Comparison of ENCODE assay signal across 8 mouse cellular contexts in genomic region chr10:81551597-81552102, GRCm38 (mm10). TPM values are rescaled to one million over a fixed set of nuclear protein-coding genes. Genes with fewer than 3 reads are reported as not detected.
DNase-seq lines count a peak whose midpoint lies in the region; ATAC-seq and TF ChIP-seq lines count a peak whose summit lies in the region.

No protein-coding gene starts in this region.

- H3K9ac ChIP-seq in forebrain, embryonic 16.5 days (replicated peaks; ENCODE audit: low read depth, low read length) = no peak overlapping the region
- H3K9ac ChIP-seq in neural tube, embryonic 15.5 days (replicated peaks) = no peak overlapping the region; the same call in 1 of the 2 replicates

- no peak overlapping the region; the same call in 1 of the 2 replicates for H3K4me3 ChIP-seq in G1E (ENCODE audit: low read depth, low read length)
- no peak overlapping the region for H3K4me3 ChIP-seq in forebrain, embryonic 16.5 days (replicated peaks; ENCODE audit: low read length)
- no peak overlapping the region for H3K4me3 ChIP-seq in neural tube, embryonic 15.5 days (replicated peaks)

- no peaks in the 10 kb centered on the region for H3K27me3 ChIP-seq in G1E (ENCODE audit: insufficient read depth, low read length)
- no peaks in the 10 kb centered on the region for H3K27me3 ChIP-seq in forebrain, embryonic 16.5 days (replicated peaks; ENCODE audit: control insufficient read depth, insufficient read depth, low read length)
- H3K27me3 ChIP-seq in neural tube, embryonic 15.5 days (replicated peaks) = no peaks in the 10 kb centered on the region

- H3K36me3 ChIP-seq in G1E (replicated peaks) = no peaks in the 10 kb centered on the region
- no peaks in the 10 kb centered on the region for H3K36me3 ChIP-seq in forebrain, embryonic 16.5 days (ENCODE audit: control insufficient read depth, insufficient read depth)
- H3K36me3 ChIP-seq in neural tube, embryonic 15.5 days = no peaks in the 10 kb centered on the region

- TF ChIP-seq CTCF in G1E (IDR thresholded peaks at IDR 0.05; ENCODE audit: low read depth, low read length) = peak; percentile 81

- intact Hi-C loops in heart, postnatal 25 days (cut with DNase I) = loop anchor here (1.0 to 5.0 kb wide), 2 partner anchors 34 to 47 kb away; no protein-coding TSS in a partner anchor

- no peak overlapping the region for H3K4me2 ChIP-seq in forebrain, embryonic 16.5 days (ENCODE audit: low read length)
- no peak overlapping the region for H3K4me2 ChIP-seq in neural tube, embryonic 15.5 days

- H3K27ac ChIP-seq in forebrain, embryonic 16.5 days (ENCODE audit: low read length) = no peak overlapping the region; the same call in 1 of the 2 replicates
- H3K27ac ChIP-seq in neural tube, embryonic 15.5 days (replicated peaks) = 0 out of 2 replicates have a peak overlapping the region, but pooled peaks have one; percentile 28

- peaks cover 42% of the 10 kb centered on the region for H3K4me1 ChIP-seq in G1E (ENCODE audit: insufficient read depth, low read depth, low read length)
- H3K4me1 ChIP-seq in forebrain, embryonic 16.5 days (replicated peaks; ENCODE audit: control insufficient read depth, insufficient read depth, low read length) = no peaks in the 10 kb centered on the region
- peaks cover 2% of the 10 kb centered on the region; the same call in 1 of the 2 replicates for H3K4me1 ChIP-seq in neural tube, embryonic 15.5 days

- peak; percentile 54; the same call in 1 of the 2 replicates for ATAC-seq in G1E (ENCODE audit: extremely low read depth, insufficient number of reproducible peaks, low FRiP score, poor library complexity, severe bottlenecking)
- peak; percentile 62; the same call in 1 of the 2 replicates for ATAC-seq in cerebellum, adult (ENCODE audit: insufficient number of reproducible peaks, low FRiP score, low TSS enrichment)
- ATAC-seq in forebrain, embryonic 16.5 days = peak; percentile 85
- ATAC-seq in neural tube, embryonic 15.5 days (ENCODE audit: low FRiP score) = peak; percentile 85

- peaks cover 7% of the 10 kb centered on the region; the same call in 1 of the 2 replicates for H3K9me3 ChIP-seq in G1E (replicated peaks)
- H3K9me3 ChIP-seq in forebrain, embryonic 16.5 days (ENCODE audit: control insufficient read depth, low read length) = 0 out of 2 replicates have a peak, but pooled peaks cover 3% of the 10 kb centered on the region
- no peaks in the 10 kb centered on the region for H3K9me3 ChIP-seq in neural tube, embryonic 15.5 days (replicated peaks)

- DNase-seq in G1E (ENCODE audit: low spot score) = peak; percentile 61
- DNase-seq in heart, postnatal 25 days (ENCODE audit: low spot score) = peak; percentile 71
- DNase-seq in layer of hippocampus, adult 18-20 months (ENCODE audit: low spot score in 2 of 2) = peak; percentile 70 to 87
- DNase-seq in lung, adult 18-20 months = peak; percentile 88 to 93
- DNase-seq in testis, postnatal 14 days (ENCODE audit: low spot score) = peak; percentile 85

- 3% methylated on average over 12 of the region's 12 CpGs for WGBS in forebrain, embryonic 16.5 days
- WGBS in neural tube, embryonic 15.5 days = 3% methylated on average over 12 of the region's 12 CpGs

RNA-seq across cellular contexts. Expression of gene Gna11, which starts 6.7 kb away (rescaled TPM):
- total RNA-seq in G1E (2014; fragmentation: Nextera tagmentation) (6.4 and 6.5 TPM in 2 replicates), G1E (2017) (8.4 and 9.7 TPM in 2 replicates)
- polyA plus RNA-seq in G1E (2012) = 13.0 and 14.0 TPM in 2 replicates
- 106 and 112 TPM in 2 replicates for polyA plus RNA-seq in forebrain, embryonic 16.5 days (2015; fragmentation: Nextera tagmentation; extraction: Ambion mirVana)
- total RNA-seq in heart, postnatal 25 days (2021) = 10 to 100 TPM; 49.6 to 54.6 TPM
- total RNA-seq in layer of hippocampus, adult 18-20 months (2021) = 100 to 1,000 TPM; 124 to 126 TPM
- 91.1 and 102 TPM in 2 replicates for polyA plus RNA-seq in neural tube, embryonic 15.5 days (2015; fragmentation: Nextera tagmentation; extraction: Ambion mirVana)

RNA-seq across cellular contexts. Expression of gene Aes, which starts 7.6 kb away (rescaled TPM):
- 396 and 400 TPM in 2 replicates for total RNA-seq in G1E (2014; fragmentation: Nextera tagmentation)
- 182 and 238 TPM in 2 replicates for total RNA-seq in G1E (2017)
- polyA plus RNA-seq in G1E (2012) = 1,535 and 1,925 TPM in 2 replicates
- polyA plus RNA-seq in forebrain, embryonic 16.5 days (2015; fragmentation: Nextera tagmentation; extraction: Ambion mirVana) = 632 and 683 TPM in 2 replicates
- total RNA-seq in heart, postnatal 25 days (2021) = 1,000 to 10,000 TPM; 1,086 to 1,128 TPM
- total RNA-seq in layer of hippocampus, adult 18-20 months (2021) = 100 to 1,000 TPM; 765 to 778 TPM
- polyA plus RNA-seq in neural tube, embryonic 15.5 days (2015; fragmentation: Nextera tagmentation; extraction: Ambion mirVana) = 771 and 825 TPM in 2 replicates

RNA-seq across cellular contexts. Expression of gene Tle2, which starts 22.7 kb away (rescaled TPM):
- total RNA-seq in G1E (2014; fragmentation: Nextera tagmentation) = 0.45 and 1.8 TPM in 2 replicates
- 1.5 and 2.5 TPM in 2 replicates for total RNA-seq in G1E (2017)
- polyA plus RNA-seq in G1E (2012) = 3.3 and 3.6 TPM in 2 replicates
- 27.1 and 32.6 TPM in 2 replicates for polyA plus RNA-seq in forebrain, embryonic 16.5 days (2015; fragmentation: Nextera tagmentation; extraction: Ambion mirVana)
- 1 to 10 TPM; 8.4 to 9.7 TPM for total RNA-seq in heart, postnatal 25 days (2021)
- 10 to 100 TPM; 31.6 to 31.8 TPM for total RNA-seq in layer of hippocampus, adult 18-20 months (2021)
- 41.8 and 49.9 TPM in 2 replicates for polyA plus RNA-seq in neural tube, embryonic 15.5 days (2015; fragmentation: Nextera tagmentation; extraction: Ambion mirVana)

RNA-seq across cellular contexts. Expression of gene Gna15, which starts 27.6 kb away (rescaled TPM):
- total RNA-seq in G1E (2014; fragmentation: Nextera tagmentation) = 20.9 and 22.5 TPM in 2 replicates
- total RNA-seq in G1E (2017) = 20.1 and 21.5 TPM in 2 replicates
- 16.5 TPM in 2 replicates for polyA plus RNA-seq in G1E (2012)
- 0.42 and 0.76 TPM in 2 replicates for polyA plus RNA-seq in forebrain, embryonic 16.5 days (2015; fragmentation: Nextera tagmentation; extraction: Ambion mirVana)
- 1 to 10 TPM in 1 of 2 experiments, under 1 TPM in 1; 0.81 to 1.0 TPM for total RNA-seq in heart, postnatal 25 days (2021)
- 1 to 10 TPM; 3.9 to 4.4 TPM for total RNA-seq in layer of hippocampus, adult 18-20 months (2021)
- 1.7 and 2.6 TPM in 2 replicates for polyA plus RNA-seq in neural tube, embryonic 15.5 days (2015; fragmentation: Nextera tagmentation; extraction: Ambion mirVana)

RNA-seq across cellular contexts. Expression of gene Tle6, which starts 49.2 kb away (rescaled TPM):
- 42.7 and 44.3 TPM in 2 replicates for total RNA-seq in G1E (2014; fragmentation: Nextera tagmentation)
- 17.5 and 21.5 TPM in 2 replicates for total RNA-seq in G1E (2017)
- polyA plus RNA-seq in G1E (2012) = 28.8 and 49.5 TPM in 2 replicates
- 3.5 and 3.7 TPM in 2 replicates for polyA plus RNA-seq in forebrain, embryonic 16.5 days (2015; fragmentation: Nextera tagmentation; extraction: Ambion mirVana)
- 1 to 10 TPM; 6.7 to 7.4 TPM for total RNA-seq in heart, postnatal 25 days (2021)
- 1 to 10 TPM; 2.6 to 4.1 TPM for total RNA-seq in layer of hippocampus, adult 18-20 months (2021)
- polyA plus RNA-seq in neural tube, embryonic 15.5 days (2015; fragmentation: Nextera tagmentation; extraction: Ambion mirVana) = 5.7 and 7.3 TPM in 2 replicates

Comparison
In these comparisons a context has a peak if more than half of its experiments do, and no peak if none do; other contexts are left out.
1. RNA of gene Gna11, which starts 6.7 kb away (total RNA-seq): 124 to 126 TPM in layer of hippocampus, adult 18-20 months and 49.6 to 54.6 TPM in heart, postnatal 25 days; 6.4 to 9.7 TPM in G1E; every median in the first group is over 4 times any median in the second.
2. Peak in every context shown above with its lines, with median percentiles within 50 percentile points of each other: ATAC-seq and DNase-seq.